Mouse (Mus musculus) embryonic fibroblast, embryonic 13.5 days (primary cell): Measurements from ENCODE around the gene Trpm3.

Experiments
- CTCF ChIP-seq: IDR thresholded peaks from 2 replicates; pipeline ENCODE4 v1.5.1; 2011; ENCODE audit warnings: mild to moderate bottlenecking, control low read depth, low read length, moderate library complexity, borderline replicate concordance; ENCODE audit not compliant: insufficient read depth
- POLR2A ChIP-seq: IDR thresholded peaks from 2 replicates; pipeline ENCODE4 v1.6.1; 2011; ENCODE audit warnings: low read depth, mild to moderate bottlenecking, control low read depth, low read length, moderate library complexity

GRCm38 (mm10) chr19:22828198-22828742 is 689.4 kb downstream of the Trpm3 start:
- TF ChIP-seq CTCF (no peak), POLR2A (no peak)
